Mouse (Mus musculus) cerebellum, adult 11 months (tissue): ENCODE measurements around the gene Srsf4.

Experiments
- DNase-seq: peaks from one replicate; pipeline ENCODE4 v3.0.0; 2022

Gene Srsf4

GRCm38 (mm10) chr4:131916425-131916824 is 43.0 kb downstream of the Srsf4 start:
- peak; percentile 53 for DNase-seq

DNA sequence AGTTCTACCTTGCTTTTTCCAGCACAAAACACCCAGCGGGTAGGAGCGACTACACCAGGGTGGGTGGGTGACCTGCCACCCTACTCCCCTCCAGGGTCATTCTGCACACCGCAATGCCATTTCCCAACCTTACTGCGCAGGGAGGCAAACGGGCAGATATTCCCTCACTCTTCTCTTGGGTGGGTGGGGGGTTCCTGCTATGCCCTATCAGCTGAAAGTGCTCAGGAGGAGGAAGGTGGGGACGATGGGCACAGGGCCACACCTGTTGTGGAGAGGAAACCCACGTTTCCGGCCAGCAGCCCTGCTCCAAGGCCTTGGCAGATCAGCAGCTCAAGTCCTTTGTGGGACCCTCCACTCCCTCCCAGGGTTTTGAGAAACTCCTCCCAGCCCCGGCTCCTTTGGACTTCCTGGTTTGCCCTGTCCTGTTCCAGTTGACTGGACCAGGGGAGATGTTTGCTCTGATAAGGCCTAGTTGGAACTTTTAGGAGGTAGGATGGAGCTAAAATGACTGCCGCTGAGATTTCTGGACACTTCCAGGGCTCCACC is 43.7 kb downstream of the Srsf4 start:
- DNase-seq: no peak

- DNase-seq: no peak
Measured at GRCm38 (mm10) chr4:131918026-131918533, 44.7 kb downstream of the Srsf4 start.

GRCm38 (mm10) chr4:131918711-131919500 is 45.5 kb downstream of the Srsf4 start:
- no peak for DNase-seq

DNA sequence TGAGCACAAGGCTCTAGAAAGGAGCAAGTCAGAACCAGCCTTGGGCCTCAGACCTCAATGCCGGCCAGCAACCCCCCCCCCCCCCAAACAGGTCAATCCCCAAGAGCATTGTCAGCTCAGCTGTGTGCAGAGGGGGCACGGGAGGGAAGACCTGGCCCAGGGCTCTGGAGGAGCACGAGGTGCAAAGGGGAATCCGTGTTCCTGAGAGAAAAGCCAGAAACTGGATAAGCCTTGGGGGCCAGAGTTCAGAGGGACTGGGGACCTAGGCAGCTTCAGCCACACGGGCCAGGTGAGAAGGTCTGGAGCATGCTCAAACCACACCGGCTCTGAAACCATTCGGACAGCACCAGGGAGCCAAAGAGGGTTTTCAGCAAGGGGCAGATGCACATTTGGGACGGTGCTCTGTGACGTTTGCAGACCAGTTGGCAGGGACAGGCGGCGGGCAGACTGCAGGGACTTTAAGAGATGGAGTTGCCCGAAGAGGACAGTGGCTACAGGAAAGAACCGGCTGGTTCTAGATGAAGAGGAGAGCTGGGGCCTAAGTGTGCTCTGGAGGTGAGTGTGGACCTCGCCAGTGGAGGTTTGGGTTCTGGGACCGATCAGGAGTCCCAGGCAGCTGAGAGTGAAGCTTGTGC is 46.2 kb downstream of the Srsf4 start:
- no peak for DNase-seq

DNA sequence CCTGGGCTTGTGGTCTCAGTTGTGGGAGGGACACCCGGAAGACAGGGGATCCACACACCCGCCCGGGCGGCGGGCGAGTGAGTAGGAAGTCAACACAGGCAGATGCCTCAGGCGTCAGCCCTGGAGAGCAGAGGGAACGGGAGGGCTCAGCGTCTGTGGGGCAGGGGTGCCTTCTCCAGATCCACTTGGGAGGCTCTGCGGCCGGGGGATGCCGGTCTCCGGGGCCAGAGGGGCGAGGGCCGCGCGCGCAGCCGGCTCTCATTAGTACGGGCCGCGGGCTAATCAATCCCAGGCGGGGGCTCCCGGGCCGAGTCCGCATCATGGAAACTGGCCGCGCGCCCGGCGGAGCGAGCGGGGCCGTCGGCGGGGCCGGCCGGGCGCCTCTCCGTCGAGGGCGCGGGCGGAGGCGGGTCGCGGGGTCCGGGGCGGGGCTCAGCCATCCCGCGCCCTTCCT is 46.8 kb downstream of the Srsf4 start:
- no peak for DNase-seq

DNA sequence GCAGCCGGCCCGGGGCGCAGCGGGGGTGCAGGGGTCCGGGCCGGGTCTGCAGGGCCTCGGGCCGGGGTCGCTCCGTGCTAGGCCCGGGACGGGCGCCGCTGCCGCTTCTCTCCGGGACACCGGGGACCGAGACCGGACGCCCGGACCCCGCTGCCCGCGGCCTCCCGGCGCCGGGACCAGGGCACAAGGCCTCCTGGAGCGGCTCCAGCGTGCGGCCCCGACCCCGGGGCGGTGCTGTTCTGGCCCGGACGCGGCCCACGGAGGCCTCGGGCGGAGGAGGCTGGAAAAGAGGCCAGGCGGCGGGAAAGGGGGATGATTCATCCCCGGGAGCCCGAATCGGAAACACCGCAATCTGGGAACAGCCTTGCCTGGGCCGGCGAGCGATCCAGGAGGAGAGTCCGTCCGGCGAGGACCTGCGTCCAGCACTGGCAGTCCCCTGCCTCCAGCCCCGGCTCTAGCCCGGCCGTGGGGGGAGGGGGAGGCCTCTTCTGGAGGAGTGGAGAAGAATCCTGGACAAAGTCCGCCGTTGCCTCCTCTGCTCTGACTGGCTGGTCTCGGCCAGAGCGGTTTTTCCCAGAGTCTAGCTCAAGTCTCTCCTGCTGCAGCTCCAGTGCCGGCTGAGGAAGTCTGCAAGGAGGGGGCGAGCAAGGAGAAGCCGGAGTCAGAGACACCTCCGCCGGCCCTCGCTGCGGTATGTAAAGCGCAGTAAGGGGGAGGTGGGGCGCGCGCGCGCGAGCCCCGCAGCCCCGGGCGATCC is 47.4 kb downstream of the Srsf4 start:
- DNase-seq: no peak

DNA sequence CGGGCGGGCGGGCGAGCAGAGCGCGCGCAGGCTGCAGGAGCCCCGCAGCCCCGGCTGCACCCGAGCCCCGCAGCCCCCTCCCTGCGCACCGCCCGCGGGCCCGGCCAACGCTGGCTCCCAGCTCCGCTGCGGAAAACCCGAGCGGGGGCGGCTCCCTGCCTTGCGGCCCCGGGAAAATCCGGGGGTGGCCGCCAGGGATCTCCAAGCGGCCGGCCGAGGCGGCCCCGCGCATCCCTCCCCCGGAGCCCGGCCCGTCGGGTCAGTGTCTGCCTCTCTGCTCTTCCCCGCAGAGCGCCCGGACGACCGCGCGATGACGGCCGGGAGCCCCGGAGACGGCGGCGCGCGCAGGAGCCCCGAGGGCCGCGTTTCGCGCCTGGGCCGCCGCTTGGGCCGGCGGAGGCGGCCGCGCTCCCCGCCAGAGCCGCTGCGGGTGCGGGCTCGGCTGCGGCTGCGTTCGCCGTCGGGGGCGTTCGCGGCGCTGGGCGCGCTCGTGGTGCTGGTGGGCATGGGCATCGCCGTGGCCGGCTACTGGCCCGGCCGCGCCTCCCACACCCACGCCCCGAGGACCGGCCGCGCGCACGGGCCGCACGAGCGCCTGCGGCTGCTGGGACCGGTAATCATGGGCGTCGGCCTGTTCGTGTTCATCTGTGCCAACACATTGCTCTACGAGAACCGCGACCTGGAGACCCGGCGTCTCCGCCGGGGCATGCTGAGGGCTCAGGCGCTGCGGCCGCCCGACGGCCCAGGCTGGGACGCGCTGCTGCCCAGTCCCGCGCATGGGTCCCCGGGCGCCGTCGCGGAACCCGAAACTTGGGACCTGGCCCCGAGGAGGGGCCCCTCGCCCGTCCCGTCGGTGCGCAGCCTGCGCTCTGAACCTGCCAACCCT is 48.3 kb downstream of the Srsf4 start, which contains the start of gene Tmem200b:
Gene Tmem200b (plus strand): TSS at position 311 of the 886 bp plus-strand sequence.
- DNase-seq: no peak

- no peak for DNase-seq
Measured at GRCm38 (mm10) chr4:131922404-131922803, 49.0 kb downstream of the Srsf4 start.

- no peak for DNase-seq
Measured at GRCm38 (mm10) chr4:131924096-131924810, 50.8 kb downstream of the Srsf4 start.

DNA sequence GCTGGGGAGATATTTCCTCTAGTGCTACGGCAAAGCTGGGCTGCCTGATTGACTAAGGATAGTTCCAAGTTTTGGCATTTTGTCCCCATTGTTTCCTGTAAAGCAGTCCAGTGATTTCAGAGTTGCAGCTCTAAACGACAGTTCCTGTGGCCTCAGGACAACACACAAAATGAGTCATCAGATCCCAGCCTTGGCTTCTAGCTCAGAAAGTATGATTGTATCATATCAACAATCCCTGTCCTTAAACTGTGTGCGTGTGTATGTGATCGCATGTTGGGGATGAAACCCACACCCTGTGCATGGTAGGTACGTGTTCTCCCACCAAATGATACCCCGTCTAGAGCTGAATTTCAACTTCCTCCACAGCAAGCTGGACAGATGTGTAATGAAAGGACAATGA is 55.7 kb downstream of the Srsf4 start:
- no peak for DNase-seq

DNA sequence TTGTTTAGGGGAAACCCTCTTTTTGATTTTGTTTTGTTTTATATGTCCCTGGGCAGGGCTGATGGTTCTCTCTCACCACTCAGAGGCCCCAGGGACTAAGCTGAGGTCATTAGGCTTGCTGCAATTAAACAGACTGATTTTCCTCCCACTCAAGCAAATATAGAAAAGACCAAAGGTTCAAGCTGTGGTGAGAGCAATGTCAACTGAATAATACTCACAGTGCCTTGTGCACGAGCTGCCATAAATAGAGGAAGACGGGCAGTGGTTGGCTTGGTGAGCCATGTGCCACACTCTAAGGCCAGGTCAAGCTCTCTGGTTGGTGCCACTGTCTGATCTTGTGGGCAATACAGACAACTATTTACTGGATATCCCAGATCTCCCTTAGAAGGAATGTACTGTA is 66.0 kb downstream of the Srsf4 start:
- no peak for DNase-seq

GRCm38 (mm10) chr4:131940846-131941245 is 67.4 kb downstream of the Srsf4 start:
- DNase-seq: no peak

DNA sequence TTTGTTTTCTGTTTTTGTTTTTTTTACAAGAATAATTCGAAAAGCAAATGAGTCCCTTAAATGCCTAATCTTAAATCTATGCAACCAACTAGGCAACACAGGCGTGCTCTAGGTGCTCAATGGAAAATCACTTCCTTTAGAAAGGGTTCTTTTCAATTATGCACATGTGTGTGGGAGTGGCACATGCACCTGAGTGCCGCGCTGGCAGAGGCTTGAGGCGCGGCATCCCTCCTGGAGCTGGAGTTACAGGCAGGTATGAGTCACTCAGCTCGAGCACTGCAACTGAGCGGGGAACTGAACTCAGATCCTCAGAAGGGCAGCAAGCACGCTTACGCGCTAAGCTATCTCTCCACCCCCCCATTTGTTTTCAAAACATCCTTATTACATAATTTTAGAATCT is 74.4 kb downstream of the Srsf4 start:
- no peak for DNase-seq

- DNase-seq: no peak
Measured at GRCm38 (mm10) chr4:131949903-131950302, 76.5 kb downstream of the Srsf4 start.

DNA sequence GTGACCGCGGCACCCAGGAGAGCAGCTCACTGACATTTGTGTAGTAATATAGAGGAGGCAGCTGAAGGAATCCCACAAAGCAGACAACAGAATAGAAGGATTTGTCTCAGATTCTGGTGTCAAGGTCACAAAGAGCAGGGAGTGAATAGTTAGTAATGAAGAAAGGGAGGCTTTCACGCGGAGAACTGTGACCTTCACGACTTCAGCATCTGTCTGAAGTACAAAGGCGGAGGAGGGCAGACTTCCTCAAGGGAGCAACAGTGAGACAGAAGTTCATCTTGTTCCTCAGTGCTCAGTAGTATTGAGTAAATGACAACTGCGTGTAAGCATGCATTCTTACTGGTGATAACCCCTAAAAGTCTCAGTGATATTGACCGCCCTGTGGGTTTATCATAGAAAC is 77.2 kb downstream of the Srsf4 start:
- no peak for DNase-seq
